ENCODE assay signal across 24 mouse cellular contexts in genomic region chr16:29147766-29148165, GRCm38 (mm10).
DNase-seq lines count a peak whose midpoint lies in the region; ATAC-seq and TF ChIP-seq lines count a peak whose summit lies in the region.
"Had no signal": no experiment of that assay in that cellular context is flagged by ENCODE, and none has a peak within 500 bp of the region (broad histone marks: within the 10 kb centered on the region; RNA-seq: fewer than 3 reads in every experiment).

No protein-coding gene starts in this region.

- ATAC-seq in forebrain, postnatal 0 days: peak; percentile 60
- ATAC-seq in forebrain, embryonic 16.5 days: no peak
- no peak for ATAC-seq in midbrain, embryonic 11.5 days (ENCODE audit: low FRiP score)
- ATAC-seq: activated CD4-positive, CD25-positive, alpha-beta regulatory T cell, adult 4 months; forebrain, embryonic 13.5 days; hindbrain, postnatal 0 days had no signal

- DNase-seq in forebrain, postnatal 0 days: peak; percentile 22
- DNase-seq in layer of hippocampus, adult 9-11 months: peak; percentile 21
- DNase-seq in layer of hippocampus, postnatal 10 days (ENCODE audit: low spot score in 2 of 2): no peak
- peak; percentile 14 for DNase-seq in midbrain, embryonic 11.5 days (ENCODE audit: low spot score, missing footprints)
- DNase-seq in midbrain, embryonic 10.5 days (ENCODE audit: low spot score): no peak
- DNase-seq in kidney, adult 18-20 months: no peak
- DNase-seq: adrenal gland, adult 8-10 months; adrenal gland, postnatal 25 days; cerebellum, adult 18-20 months; cerebellum, adult 9-10 months; cerebellum, postnatal 14 days; gastrocnemius, postnatal 10 days; gastrocnemius, postnatal 36 days; heart, adult 2 months; heart, postnatal 14 days; heart, postnatal 4 days had no signal

- no peak overlapping the region for H3K9ac ChIP-seq in forebrain, postnatal 0 days
- no peak overlapping the region for H3K9ac ChIP-seq in forebrain, embryonic 16.5 days (replicated peaks; ENCODE audit: low read depth, low read length)
- no peak overlapping the region for H3K9ac ChIP-seq in midbrain, embryonic 11.5 days (ENCODE audit: low read length)
- H3K9ac ChIP-seq: forebrain, embryonic 13.5 days; heart, embryonic 13.5 days; hindbrain, embryonic 14.5 days had no signal

- 69% methylated on average over 1 of the region's 1 CpGs for WGBS in forebrain, postnatal 0 days
- WGBS in forebrain, embryonic 16.5 days: 79% methylated on average over 1 of the region's 1 CpGs
- 85% methylated on average over 1 of the region's 1 CpGs for WGBS in midbrain, embryonic 11.5 days
- 77% methylated on average over 1 of the region's 1 CpGs for WGBS in midbrain, embryonic 10.5 days

- H3K4me3 ChIP-seq in forebrain, postnatal 0 days (ENCODE audit: low read depth, low read length): no peak overlapping the region
- no peak overlapping the region for H3K4me3 ChIP-seq in forebrain, embryonic 16.5 days (replicated peaks; ENCODE audit: low read length)
- no peak overlapping the region for H3K4me3 ChIP-seq in midbrain, embryonic 11.5 days (ENCODE audit: low read depth, low read length)
- no peak overlapping the region for H3K4me3 ChIP-seq in midbrain, embryonic 10.5 days
- H3K4me3 ChIP-seq: forebrain, embryonic 10.5 days; forebrain, embryonic 13.5 days; heart, adult 2 months; heart, embryonic 10.5 days; heart, embryonic 13.5 days had no signal

- no peaks in the 10 kb centered on the region for H3K9me3 ChIP-seq in forebrain, postnatal 0 days (ENCODE audit: low read length)
- H3K9me3 ChIP-seq in forebrain, embryonic 16.5 days (ENCODE audit: control insufficient read depth, low read length): no peaks in the 10 kb centered on the region
- H3K9me3 ChIP-seq in midbrain, embryonic 11.5 days (ENCODE audit: control insufficient read depth, low read length): no peaks in the 10 kb centered on the region
- H3K9me3 ChIP-seq in midbrain, embryonic 10.5 days (replicated peaks): no peaks in the 10 kb centered on the region
- H3K9me3 ChIP-seq: forebrain, embryonic 10.5 days; forebrain, embryonic 13.5 days; heart, embryonic 10.5 days; heart, embryonic 13.5 days had no signal

- H3K4me2 ChIP-seq in forebrain, postnatal 0 days (ENCODE audit: low read depth): no peak overlapping the region
- H3K4me2 ChIP-seq in forebrain, embryonic 16.5 days (ENCODE audit: low read length): no peak overlapping the region
- H3K4me2 ChIP-seq in midbrain, embryonic 11.5 days: no peak overlapping the region
- H3K4me2 ChIP-seq: forebrain, embryonic 13.5 days; heart, embryonic 13.5 days; hindbrain, embryonic 14.5 days had no signal

- H3K27ac ChIP-seq in forebrain, postnatal 0 days (ENCODE audit: low read depth, low read length): no peak overlapping the region
- no peak overlapping the region for H3K27ac ChIP-seq in forebrain, embryonic 16.5 days (ENCODE audit: low read length)
- H3K27ac ChIP-seq in midbrain, embryonic 11.5 days (ENCODE audit: low read depth, low read length): no peak overlapping the region
- H3K27ac ChIP-seq in midbrain, embryonic 10.5 days (replicated peaks): no peak overlapping the region
- H3K27ac ChIP-seq: forebrain, embryonic 10.5 days; forebrain, embryonic 13.5 days; heart, adult 2 months; heart, embryonic 10.5 days; heart, embryonic 13.5 days; hindbrain, embryonic 14.5 days; hindbrain, postnatal 0 days had no signal

- TF ChIP-seq CTCF in forebrain, postnatal 0 days (IDR thresholded peaks at IDR 0.05; ENCODE audit: low read depth): no peak

- H3K27me3 ChIP-seq in forebrain, postnatal 0 days (ENCODE audit: insufficient read depth, low read length): no peaks in the 10 kb centered on the region
- H3K27me3 ChIP-seq in forebrain, embryonic 16.5 days (replicated peaks; ENCODE audit: control insufficient read depth, insufficient read depth, low read length): no peaks in the 10 kb centered on the region
- H3K27me3 ChIP-seq in midbrain, embryonic 11.5 days (ENCODE audit: control insufficient read depth, insufficient read depth, low read length): no peaks in the 10 kb centered on the region
- no peaks in the 10 kb centered on the region for H3K27me3 ChIP-seq in midbrain, embryonic 10.5 days (ENCODE audit: low read depth, poor library complexity, severe bottlenecking)
- H3K27me3 ChIP-seq: forebrain, embryonic 13.5 days; heart, embryonic 13.5 days had no signal

- H3K36me3 ChIP-seq in forebrain, postnatal 0 days (ENCODE audit: insufficient read depth): no peaks in the 10 kb centered on the region
- no peaks in the 10 kb centered on the region for H3K36me3 ChIP-seq in forebrain, embryonic 16.5 days (ENCODE audit: control insufficient read depth, insufficient read depth)
- no peaks in the 10 kb centered on the region for H3K36me3 ChIP-seq in midbrain, embryonic 11.5 days (ENCODE audit: control insufficient read depth, insufficient read depth, low read length)
- H3K36me3 ChIP-seq in midbrain, embryonic 10.5 days: no peaks in the 10 kb centered on the region
- H3K36me3 ChIP-seq: forebrain, embryonic 10.5 days; heart, embryonic 10.5 days; heart, embryonic 13.5 days had no signal

- H3K4me1 ChIP-seq in forebrain, postnatal 0 days (ENCODE audit: insufficient read depth): no peaks in the 10 kb centered on the region
- H3K4me1 ChIP-seq in forebrain, embryonic 16.5 days (replicated peaks; ENCODE audit: control insufficient read depth, insufficient read depth, low read length): no peaks in the 10 kb centered on the region
- no peaks in the 10 kb centered on the region for H3K4me1 ChIP-seq in midbrain, embryonic 11.5 days (ENCODE audit: control insufficient read depth, insufficient read depth, low read length)
- H3K4me1 ChIP-seq in midbrain, embryonic 10.5 days: no peaks in the 10 kb centered on the region
- H3K4me1 ChIP-seq: forebrain, embryonic 10.5 days; forebrain, embryonic 13.5 days; heart, embryonic 10.5 days; heart, embryonic 13.5 days had no signal

Comparison
In these comparisons a context has a peak if more than half of its experiments do, and no peak if none do; other contexts are left out.
1. DNase-seq: peak in forebrain, postnatal 0 days (single experiment), layer of hippocampus, adult 9-11 months (single experiment) and midbrain, embryonic 11.5 days (single experiment); none in layer of hippocampus, postnatal 10 days (0 of 2), midbrain, embryonic 10.5 days (single experiment) and kidney, adult 18-20 months (single experiment).